Mouse (Mus musculus): ENCODE measurements at regions not wholly inside any gene's neighbourhood (a gene's known extent, or its start where the extent isn't known, plus 50 kb on each side); places are given as distances from the start of the nearest gene placed in this dataset.
"Not testable (repeated sequence)": the region's sequence is repeated elsewhere in the genome, so short reads cannot be mapped to it uniquely, and the experiment has no call there.

DNA sequence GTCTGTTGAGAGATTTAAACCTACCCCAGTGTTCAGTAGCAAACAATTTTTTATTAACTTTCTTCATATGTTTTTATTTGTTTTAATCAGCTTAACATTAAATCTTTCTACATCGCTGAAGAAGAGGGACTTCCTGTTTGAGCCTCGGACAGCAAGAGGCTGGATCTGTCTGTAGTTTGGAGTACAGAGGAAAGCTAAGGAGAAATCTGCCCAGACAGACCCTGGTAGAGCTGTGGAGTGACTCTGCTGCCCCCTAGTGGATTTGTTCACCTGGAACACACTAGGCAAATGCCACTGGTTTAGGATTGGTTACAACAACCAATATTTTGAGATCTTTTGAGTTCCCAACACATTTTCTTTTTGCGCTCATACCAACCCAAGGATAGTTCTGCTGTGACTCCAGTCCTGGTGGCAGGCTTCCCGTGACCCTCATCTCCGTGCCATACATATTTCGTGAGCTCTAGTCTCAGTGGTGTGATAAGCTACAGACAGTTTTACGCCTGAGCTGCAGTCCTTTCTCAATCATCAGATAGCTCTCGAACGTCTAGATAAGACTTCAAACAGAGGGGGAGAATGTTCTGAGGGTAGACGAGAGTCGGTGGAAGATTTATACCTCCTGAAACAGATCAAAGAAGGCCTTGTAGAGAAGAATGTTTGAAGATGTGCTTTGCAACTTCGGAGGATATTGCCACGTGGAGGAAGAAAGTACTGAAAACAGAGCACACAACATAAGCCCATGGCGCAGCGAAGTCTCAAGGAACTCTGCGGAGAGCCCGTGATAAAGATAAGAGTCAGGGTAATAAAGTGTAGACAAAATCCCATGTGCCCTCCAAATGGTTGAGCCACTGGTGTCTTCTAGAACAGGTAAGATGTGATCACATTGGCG lies 119.0 kb upstream of the Nabp1 start:
- peak; percentile 80 to 95 for DNase-seq (ENCODE audit: low spot score in 2 of 2)

DNA sequence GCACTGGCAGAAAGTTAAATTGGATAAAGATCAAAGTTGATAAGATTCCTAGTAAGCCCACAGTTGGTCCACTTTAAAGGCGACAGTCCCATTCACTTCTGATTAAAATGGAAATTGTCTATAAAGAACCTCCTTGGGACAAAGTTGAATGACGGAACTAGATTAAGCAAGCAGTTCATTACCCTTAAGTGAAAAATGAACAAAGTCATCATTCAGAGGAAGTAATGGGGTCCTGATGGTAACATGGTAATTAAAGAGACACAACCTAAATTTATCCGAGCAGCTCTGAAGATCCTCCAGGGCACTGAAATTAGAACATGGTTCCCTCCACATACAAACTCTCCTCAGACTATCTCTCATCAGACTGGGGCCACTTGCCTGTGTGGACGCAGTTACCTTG lies 116.4 kb upstream of the Nabp1 start:
- no peak for DNase-seq (ENCODE audit: low spot score in 2 of 2)

DNA sequence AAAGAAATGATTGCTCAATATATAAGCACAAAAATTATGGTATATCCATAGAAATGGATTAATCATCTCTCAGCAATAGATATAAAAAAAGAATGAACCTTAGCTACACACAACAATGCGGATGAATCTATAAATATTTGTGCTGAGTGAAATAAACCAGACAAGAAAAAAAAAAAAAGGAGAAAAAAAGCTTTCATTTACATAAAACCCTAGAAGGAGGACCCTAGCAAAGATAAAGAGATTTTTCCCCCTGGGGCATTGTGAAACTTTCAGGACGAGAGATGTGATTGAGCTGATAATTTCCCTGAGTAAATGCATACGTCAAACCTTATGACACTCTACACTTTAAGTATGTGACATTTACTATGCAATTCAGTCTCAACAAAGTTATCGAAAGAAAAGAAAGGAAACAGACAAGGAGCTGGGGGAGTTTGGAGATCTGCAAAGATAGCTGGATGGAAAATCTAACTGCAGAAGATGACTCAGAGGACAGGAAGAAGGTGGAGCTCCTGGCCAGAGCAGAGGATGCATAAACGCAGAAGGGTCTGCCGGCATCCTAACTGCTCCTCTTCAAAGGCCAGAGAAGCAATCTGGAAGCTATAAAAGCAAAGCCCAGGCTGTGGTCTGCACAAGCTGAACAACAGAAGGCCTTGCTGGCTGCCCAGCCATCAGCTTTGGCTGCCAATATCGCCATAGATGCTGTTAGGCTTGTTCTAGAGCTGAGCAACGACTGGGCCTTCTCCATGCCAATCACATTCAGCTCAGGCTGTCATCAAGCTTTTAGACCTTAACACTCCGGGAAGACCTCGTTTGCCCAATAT lies 115.6 kb upstream of the Nabp1 start:
- peak in 1 of 2 experiments; percentile 22 for DNase-seq (ENCODE audit: low spot score in 2 of 2)

GRCm38 (mm10) chr1:51591886-51592285 lies 113.7 kb upstream of the Nabp1 start:
- no peak for DNase-seq (ENCODE audit: low spot score in 2 of 2)

GRCm38 (mm10) chr1:51590606-51591400 lies 112.6 kb upstream of the Nabp1 start:
- no peak for DNase-seq (ENCODE audit: low spot score in 2 of 2)

DNA sequence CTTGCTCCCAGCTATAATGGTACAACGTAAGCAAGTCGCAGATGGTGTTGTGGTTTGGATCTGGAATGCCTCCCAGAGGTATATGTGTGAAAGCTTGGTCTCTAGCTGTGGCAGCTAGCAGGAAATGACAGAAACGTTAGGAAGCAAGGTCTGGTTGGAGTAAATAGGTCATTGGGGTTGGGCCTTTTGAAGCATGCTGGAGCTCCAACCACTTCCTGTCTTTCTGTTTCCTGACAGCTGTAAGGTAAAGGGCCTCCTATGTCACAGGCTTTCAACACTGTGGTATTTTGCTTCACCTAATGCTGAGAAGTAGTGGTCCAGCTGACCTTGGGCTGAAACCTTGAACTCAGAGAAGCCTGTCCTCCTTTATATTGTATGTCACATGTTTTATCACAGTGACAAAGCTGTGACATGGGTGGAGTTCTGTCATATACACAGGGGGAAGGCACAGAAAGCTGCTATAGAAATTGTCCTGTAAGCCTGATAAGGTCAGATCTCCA lies 106.8 kb upstream of the Nabp1 start:
- DNase-seq (ENCODE audit: low spot score in 2 of 2): peak; percentile 74 to 82

DNA sequence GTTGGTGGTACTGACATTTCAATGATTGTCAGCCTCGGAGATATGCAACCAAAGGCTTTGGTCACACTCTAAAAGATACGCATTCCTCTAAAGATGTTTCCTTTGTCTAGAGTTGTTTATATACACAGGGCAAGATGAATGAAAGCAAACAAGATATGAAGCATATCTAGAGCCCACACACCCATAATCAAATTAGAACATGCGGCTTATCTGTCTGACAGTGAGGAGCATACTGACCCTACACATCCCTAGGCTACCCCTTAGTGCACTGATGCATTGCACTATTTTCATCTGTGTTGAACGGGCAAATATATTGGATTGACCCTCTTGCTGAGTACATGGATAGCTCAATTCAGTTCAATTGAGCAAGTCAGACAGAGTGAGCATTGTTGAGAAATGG lies 105.6 kb upstream of the Nabp1 start:
- DNase-seq (ENCODE audit: low spot score in 2 of 2): no peak

DNA sequence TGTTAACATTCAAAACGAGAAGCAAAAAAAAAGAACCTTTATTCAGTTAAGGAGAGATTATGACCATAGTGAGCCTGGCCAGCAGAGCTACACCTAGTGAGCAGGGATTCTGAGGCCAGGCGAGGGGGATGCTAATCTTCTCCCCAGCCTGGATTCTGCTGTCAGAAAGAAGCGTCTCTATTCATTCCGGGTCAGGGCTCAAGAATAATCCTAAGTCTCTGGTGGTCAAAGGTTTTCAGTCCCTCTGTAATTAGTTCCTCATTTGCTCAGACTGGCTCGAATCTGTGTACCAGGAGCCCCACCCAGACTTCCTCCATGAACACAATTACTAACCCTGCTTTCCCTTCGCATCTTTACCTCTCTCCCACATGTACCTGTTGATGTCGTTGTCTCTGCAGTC lies 101.8 kb upstream of the Nabp1 start:
- no peak for DNase-seq (ENCODE audit: low spot score in 2 of 2)

GRCm38 (mm10) chr1:51577701-51578100 lies 99.5 kb upstream of the Nabp1 start:
- no peak for DNase-seq (ENCODE audit: low spot score in 2 of 2)

DNA sequence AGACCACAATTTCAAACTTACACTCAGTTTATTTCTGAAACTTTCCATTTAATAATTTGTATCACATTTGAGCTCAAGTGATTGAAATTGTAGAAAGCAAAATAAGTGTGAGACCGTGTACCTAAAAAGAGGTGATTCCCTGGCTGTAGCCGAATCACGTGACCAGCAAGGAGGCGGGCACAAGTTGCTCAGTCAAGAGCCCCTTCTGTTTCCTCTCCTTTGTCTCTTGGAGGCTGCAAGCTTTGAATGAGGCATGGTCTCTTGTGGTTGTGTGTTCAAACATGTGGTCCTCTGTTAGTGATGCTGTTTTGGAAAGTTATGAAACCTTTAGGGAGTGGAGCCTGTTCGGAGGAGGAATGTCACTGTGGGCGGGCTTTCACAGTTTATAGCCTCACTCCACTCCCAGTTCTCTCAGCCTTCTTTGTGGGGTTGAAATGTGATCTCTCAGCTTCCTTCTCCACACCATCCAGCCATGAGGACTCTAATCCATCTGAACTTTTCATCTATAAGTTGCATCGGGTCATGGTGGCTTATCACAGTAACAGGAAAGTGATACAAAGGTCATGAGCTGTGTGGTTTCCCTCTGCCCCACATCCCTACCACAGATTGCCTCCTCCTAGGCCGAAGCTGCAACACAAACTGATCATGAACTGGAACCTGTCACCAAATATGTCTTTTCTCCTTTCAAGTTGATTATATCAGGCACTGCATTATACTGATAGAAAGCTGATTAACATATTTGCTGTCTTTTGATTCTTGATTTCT lies 94.3 kb upstream of the Nabp1 start:
- no peak for DNase-seq (ENCODE audit: low spot score in 2 of 2)

- DNase-seq (ENCODE audit: low spot score in 2 of 2): no peak
Observed at GRCm38 (mm10) chr1:51569625-51570024, 91.4 kb upstream of the Nabp1 start.

DNA sequence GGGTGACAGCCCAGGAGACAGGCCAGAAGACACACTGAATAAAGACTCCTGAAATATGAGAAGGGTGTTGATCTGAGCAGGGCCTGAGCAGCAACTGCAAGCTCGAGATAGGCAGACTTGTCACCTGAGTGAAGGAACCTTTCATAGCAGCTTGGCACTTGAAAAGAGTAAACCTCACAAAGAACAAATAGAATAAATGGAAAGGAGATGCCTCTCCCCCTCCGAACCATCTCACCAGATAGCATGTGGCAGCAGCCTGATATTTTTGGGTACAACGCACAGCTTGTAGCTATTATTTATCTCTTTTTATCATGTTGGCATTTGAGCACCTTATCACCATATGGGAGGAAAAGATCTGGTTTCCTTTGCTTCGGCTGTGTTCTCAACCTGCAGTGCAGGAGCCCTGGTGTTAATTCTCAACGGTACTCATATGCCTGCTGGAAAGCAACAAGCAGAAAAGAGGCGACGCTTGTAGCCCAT lies 88.0 kb upstream of the Nabp1 start:
- DNase-seq (ENCODE audit: low spot score in 2 of 2): no peak

DNA sequence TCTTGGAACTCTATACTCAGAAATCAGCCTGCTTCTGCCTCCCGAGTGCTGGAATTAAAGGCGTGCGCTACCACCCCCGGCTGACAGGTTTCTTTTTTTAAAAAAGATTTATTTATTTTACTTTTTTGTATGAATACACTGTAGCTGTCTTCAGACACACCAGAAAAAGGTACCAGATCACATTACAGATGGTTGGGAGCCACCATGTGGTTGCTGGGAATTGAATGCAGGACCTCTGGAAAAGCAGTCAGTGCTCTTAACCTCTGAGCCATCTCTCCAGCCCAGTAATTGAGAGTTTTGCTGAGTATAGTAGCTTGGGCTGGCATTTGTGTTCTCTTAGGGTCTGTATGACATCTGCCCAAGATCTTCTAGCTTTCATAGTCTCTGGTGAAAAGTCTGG lies 78.4 kb upstream of the Nabp1 start:
- not testable (repeated sequence) for DNase-seq (ENCODE audit: low spot score in 2 of 2)

GRCm38 (mm10) chr1:51553738-51554137 lies 75.5 kb upstream of the Nabp1 start:
- DNase-seq (ENCODE audit: low spot score in 2 of 2): no peak

GRCm38 (mm10) chr1:51551624-51552023 lies 73.4 kb upstream of the Nabp1 start:
- DNase-seq (ENCODE audit: low spot score in 2 of 2): no peak

- DNase-seq (ENCODE audit: low spot score in 2 of 2): no peak
Observed at GRCm38 (mm10) chr1:51542801-51543200, 64.6 kb upstream of the Nabp1 start.

DNA sequence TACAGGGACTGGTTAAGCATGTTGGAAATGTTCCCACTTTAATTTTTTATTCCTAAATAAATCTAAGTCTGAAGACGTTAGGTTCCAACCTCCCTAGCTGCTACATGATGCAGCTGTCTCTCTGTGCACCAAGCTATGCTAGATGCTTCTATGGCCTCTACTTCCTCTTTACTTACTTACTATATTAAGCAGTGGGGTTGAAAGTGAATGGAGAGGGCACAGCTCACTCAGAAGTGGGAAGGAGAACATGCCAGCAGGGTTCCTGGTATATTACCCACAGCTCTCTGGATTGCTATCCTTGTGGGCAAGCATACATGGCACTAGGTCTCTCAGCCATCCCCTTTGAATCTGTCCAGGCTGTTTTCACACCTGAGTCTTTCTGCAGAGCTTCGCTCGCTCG lies 61.4 kb upstream of the Nabp1 start:
- no peak for DNase-seq (ENCODE audit: low spot score in 2 of 2)

- DNase-seq (ENCODE audit: low spot score in 2 of 2): no peak
Observed at GRCm38 (mm10) chr1:51538836-51539235, 60.6 kb upstream of the Nabp1 start.

DNA sequence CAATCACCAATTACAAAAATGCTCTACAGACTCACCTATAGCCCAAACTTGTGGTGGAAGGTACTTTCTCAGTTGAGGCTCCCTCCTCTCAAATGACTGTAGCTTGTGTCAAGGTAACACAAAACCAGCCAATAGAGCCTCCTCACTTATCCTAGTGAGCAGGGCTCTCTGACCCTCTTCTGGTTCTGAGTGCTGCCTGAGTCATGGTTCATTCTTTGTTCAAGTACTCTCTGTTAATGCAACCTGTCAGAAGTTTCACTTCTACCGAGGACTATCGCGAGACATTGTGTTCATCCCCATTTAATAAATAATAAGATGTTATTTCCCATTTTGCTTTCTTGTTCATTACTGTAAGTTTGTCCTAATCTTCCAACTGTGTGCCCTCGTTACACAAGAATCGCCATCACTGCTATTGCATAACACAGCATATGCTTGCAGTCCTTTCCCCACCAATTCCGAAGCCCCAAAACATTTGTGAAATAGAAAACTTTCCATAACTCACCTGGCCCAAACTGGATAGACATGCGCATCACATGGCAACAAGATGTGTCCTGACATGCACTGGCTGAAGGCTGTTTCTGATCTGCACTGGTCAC lies 59.6 kb upstream of the Nabp1 start:
- DNase-seq (ENCODE audit: low spot score in 2 of 2): no peak

GRCm38 (mm10) chr1:51536076-51536475 lies 57.9 kb upstream of the Nabp1 start:
- DNase-seq (ENCODE audit: low spot score in 2 of 2): no peak

DNA sequence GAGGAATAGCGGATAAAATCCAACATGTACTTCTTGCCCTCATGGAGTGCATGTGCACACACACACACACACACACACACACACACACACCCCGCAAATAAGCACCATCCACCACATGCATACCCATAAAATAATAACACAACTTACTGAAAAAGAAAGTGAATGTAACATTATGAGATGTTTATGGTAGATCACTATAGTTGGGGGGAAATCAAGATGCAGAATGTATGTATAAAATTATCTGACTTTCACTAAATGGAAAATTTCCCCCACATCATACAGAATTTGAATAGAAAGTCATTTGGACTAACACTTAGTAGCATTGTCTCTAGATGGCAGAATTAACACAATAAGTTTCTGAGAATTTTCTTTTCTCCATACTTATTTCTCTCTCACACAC lies 57.2 kb upstream of the Nabp1 start:
- DNase-seq (ENCODE audit: low spot score in 2 of 2): no peak
